Mouse (Mus musculus) megakaryocyte, embryonic 14.5 days (primary cell): ENCODE data around the gene Pphln1.

Experiments
- FLI1 ChIP-seq: IDR thresholded peaks from 2 replicates; pipeline ENCODE4 v1.6.1; 2012; ENCODE audit warnings: low read length, inconsistent platforms, mixed read lengths
- GATA1 ChIP-seq: IDR thresholded peaks from 3 replicates; pipeline ENCODE4 v1.6.1; 2012; ENCODE audit warnings: mixed read lengths, low read length, inconsistent platforms, borderline replicate concordance

DNA sequence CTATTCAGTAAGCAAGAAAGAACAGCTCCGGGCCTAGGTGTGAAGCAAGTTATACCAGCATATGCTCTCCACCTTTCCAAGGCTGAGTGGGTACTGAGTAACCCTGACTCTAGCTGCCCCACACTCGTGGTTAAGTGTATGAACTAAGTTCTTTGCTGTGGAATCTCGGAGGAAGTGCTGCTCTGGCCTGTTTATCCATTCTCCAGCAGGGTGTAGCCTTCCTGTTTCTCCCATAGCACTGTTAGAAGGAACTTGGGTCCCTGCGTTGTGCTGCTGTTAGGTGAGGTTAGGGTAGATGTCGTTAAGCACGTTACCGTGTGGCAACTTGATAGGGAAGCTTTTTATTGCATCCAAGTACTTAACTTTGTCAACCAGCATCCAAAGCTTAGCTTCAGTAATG lies 96.5 kb downstream of the Pphln1 start:
- TF ChIP-seq FLI1 (no peak), GATA1 (no peak)
